Mouse (Mus musculus): ENCODE measurements at regions not wholly inside any gene's neighbourhood (a gene's known extent, or its start where the extent isn't known, plus 50 kb on each side); places are given as distances from the start of the nearest gene placed in this dataset.

GRCm38 (mm10) chr9:42174349-42174955, 50.4 kb upstream of the Sorl1 start:
- no peak overlapping the region for H3K9ac ChIP-seq
- peaks cover 6% of the 10 kb centered on the region; the same call in 1 of the 2 replicates for H3K4me1 ChIP-seq
- H3K9me3 ChIP-seq, result no peaks in the 10 kb centered on the region
- WGBS, result 34% methylated on average over 2 of the region's 2 CpGs
- no peaks in the 10 kb centered on the region for H3K36me3 ChIP-seq
- no peak overlapping the region for H3K27ac ChIP-seq
- no peaks in the 10 kb centered on the region for H3K27me3 ChIP-seq (replicated peaks)
- H3K4me2 ChIP-seq (replicated peaks), result no peak overlapping the region
- ATAC-seq (ENCODE audit: low FRiP score, low read depth), result no peak
- H3K4me3 ChIP-seq, result no peak overlapping the region

Data from neural tube, embryonic 12.5 days (tissue).